Mouse (Mus musculus) neural tube, embryonic 12.5 days (tissue): ENCODE measurements around the gene Csf3r. TPM values are rescaled to one million over a fixed set of nuclear protein-coding genes. Genes with fewer than 3 reads are reported as not detected.
A peak's percentile ranks its signal among the peaks of the same experiment; 100 is the strongest.

ENCODE experiments used
- ATAC-seq: fragments of 200-750 bp; cut with Nextera tagmentation; 2 replicates; pipeline ENCODE4 v1.8.0; 2017; ENCODE audit warnings: low read depth, mild to moderate bottlenecking, moderate TSS enrichment, moderate library complexity; ENCODE audit not compliant: low FRiP score
- H3K27ac ChIP-seq: fragments of 300-500 bp; sonication (generic); 2 replicates; pipeline ENCODE4 v1.5.1; 2016
- H3K27me3 ChIP-seq: fragments of 300-500 bp; sonication (generic); replicated peaks from 2 replicates; pipeline ENCODE4 v1.6.1; 2016; ENCODE audit warnings: mild to moderate bottlenecking
- H3K36me3 ChIP-seq: fragments of 300-500 bp; sonication (generic); 2 replicates; pipeline ENCODE4 v1.6.1; 2016; ENCODE audit warnings: mild to moderate bottlenecking
- H3K4me1 ChIP-seq: fragments of 300-500 bp; sonication (generic); 2 replicates; pipeline ENCODE4 v1.6.1; 2016
- H3K4me2 ChIP-seq: fragments of 300-500 bp; sonication (generic); replicated peaks from 2 replicates; pipeline ENCODE4 v1.6.1; 2016; ENCODE audit warnings: mild to moderate bottlenecking
- H3K4me3 ChIP-seq: fragments of 300-500 bp; sonication (generic); 2 replicates; pipeline ENCODE4 v1.5.1; 2016
- H3K9ac ChIP-seq: fragments of 300-500 bp; sonication (generic); 2 replicates; pipeline ENCODE4 v1.6.1; 2016; ENCODE audit warnings: mild to moderate bottlenecking
- H3K9me3 ChIP-seq: fragments of 300-500 bp; sonication (generic); 2 replicates; pipeline ENCODE4 v1.6.1; 2016; ENCODE audit warnings: mild to moderate bottlenecking
- WGBS: fragments of 180-500 bp; shearing (Covaris S2); methylation state at CpG from one replicate; pipeline ENCODE4 v1.1.7; 2016; 5-methylcytosine and 5-hydroxymethylcytosine counted together
- polyA plus RNA-seq: library from polyadenylated mRNA; unstranded; fragments of >200 nt; fragmentation: Nextera tagmentation; extraction: Ambion mirVana; gene quantifications from 2 replicates; pipeline ENCODE4 v1.2.1, GENCODE M21; 2016

Gene Csf3r
- polyA plus RNA-seq, 1 experiment from 2014 or later: 0.60 TPM

DNA sequence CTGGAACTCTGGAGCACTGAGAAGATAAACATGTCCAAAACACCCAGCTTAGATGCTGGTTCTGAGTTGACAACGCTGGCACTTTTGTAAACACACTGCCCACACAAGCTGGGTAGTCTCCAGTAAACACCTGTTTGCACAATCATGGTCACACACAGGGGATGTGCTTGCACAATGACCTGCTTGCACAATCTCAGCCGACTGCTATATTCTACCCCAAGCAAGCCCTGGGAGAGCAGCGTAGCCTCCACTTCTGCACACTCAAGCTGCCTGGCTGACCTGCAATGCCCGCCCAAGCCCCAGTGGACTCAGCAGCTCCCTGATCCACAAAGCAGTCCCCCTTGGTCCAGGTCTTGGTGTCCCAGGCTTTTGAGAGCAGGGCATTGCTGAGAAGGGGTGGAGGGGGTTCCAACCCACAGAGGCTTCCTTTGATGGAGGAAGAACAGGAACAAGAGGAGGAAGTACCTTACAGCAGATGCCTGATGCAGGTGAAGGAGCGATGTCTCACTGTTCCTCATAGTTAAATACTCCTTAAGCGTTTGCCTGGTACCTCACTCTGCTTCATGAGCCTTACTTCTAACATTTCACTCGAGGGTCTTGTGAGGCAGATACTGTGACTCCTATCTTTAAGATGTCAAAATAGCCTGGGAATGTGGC is 6.5 kb upstream of the Csf3r start:
- no peak overlapping the region for H3K4me2 ChIP-seq
- 85% methylated on average over 7 of the region's 7 CpGs for WGBS
- H3K9ac ChIP-seq: no peak overlapping the region

DNA sequence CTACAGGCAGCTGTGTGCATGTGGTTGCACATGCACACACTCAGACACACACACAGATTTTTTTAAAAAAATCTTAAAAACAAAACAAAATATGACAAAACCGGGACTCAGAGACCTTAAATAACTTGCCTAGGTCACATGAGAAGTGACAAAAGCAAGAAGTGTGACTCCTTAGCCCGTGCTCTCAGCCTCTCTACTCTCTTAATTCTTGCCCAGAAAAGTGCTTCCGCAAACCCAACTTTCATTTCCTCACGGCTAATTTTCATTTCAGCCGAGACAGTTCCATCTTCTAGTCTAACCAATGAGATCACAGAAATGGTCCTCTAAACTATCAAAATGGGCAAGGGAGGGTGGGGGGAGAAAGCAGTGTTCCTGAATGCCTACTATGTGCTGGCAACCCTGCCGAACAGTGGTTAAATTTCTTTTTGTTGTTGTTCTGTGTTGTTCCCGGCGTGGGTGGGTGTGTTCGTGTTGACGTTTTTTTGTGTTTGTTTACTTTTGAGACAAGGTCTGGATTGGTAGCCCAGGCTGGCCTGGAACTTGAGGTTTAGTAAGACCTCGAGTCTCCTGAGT is 5.3 kb upstream of the Csf3r start:
- WGBS: 82% methylated on average over 11 of the region's 11 CpGs
- Histone ChIP-seq H3K4me3 (no peak overlapping the region), H3K27ac (no peak overlapping the region), H3K27me3 (no peaks in the 10 kb centered on the region), H3K9ac (no peak overlapping the region), H3K4me2 (no peak overlapping the region), H3K9me3 (no peaks in the 10 kb centered on the region), H3K36me3 (no peaks in the 10 kb centered on the region), H3K4me1 (no peaks in the 10 kb centered on the region)
- ATAC-seq: no peak

More for the DNA sequence above, 6.5 kb upstream of the Csf3r start:
- no peaks in the 10 kb centered on the region for H3K9me3 ChIP-seq
- ATAC-seq: no peak
- no peak overlapping the region for H3K4me3 ChIP-seq
- no peak overlapping the region for H3K27ac ChIP-seq
- no peaks in the 10 kb centered on the region for H3K36me3 ChIP-seq
- H3K27me3 ChIP-seq: no peaks in the 10 kb centered on the region
- no peaks in the 10 kb centered on the region for H3K4me1 ChIP-seq

DNA sequence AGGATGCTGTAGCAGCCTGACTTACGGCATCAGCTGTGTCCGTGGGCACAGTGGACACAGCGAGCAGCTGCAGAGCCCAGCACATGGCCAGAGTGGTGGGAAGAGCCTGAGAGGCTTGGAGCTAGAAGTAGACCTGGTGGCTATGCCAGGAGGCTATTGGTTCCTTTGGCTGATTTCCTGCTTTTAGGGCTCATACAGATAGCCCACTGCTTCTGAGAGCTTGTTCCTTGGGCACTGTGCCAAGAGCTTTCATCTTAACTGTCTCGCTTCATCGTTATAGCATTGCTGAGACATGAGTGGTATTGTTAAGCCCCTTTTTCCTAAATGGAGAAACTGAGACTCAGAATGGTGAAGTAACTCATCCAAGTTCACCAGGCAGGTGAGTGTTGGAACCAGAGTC is 1.5 kb downstream of the Csf3r start:
- no peak for ATAC-seq

DNA sequence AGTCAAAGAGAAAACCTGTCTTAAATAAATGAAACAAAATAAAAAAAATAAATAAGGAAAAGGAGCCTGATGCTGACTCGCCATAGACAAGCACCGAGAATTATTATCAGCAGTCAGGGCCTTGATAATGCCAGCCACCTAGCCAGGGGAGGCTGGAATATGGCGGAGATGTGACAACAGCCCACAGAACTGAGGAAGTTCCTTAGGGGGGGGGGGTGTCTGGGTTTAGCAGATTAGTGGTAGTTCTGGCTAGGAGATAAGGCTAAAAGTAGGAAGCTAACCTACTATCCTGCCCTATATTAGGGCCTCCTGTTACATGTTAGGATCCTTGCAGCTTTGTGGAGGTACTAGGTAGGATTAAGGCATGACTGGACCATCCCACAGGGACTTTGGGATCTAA is 3.6 kb downstream of the Csf3r start:
- no peaks in the 10 kb centered on the region for H3K4me1 ChIP-seq
- no peaks in the 10 kb centered on the region for H3K27me3 ChIP-seq
- no peak overlapping the region for H3K27ac ChIP-seq
- ATAC-seq: no peak
- H3K36me3 ChIP-seq: no peaks in the 10 kb centered on the region
- no peak overlapping the region for H3K4me2 ChIP-seq
- H3K9me3 ChIP-seq: no peaks in the 10 kb centered on the region
- H3K4me3 ChIP-seq: no peak overlapping the region
- H3K9ac ChIP-seq: no peak overlapping the region
- WGBS: 89% methylated on average over 3 of the region's 3 CpGs

More for the DNA sequence above, 1.5 kb downstream of the Csf3r start:
- Histone ChIP-seq H3K4me1 (no peaks in the 10 kb centered on the region), H3K9ac (no peak overlapping the region), H3K27ac (no peak overlapping the region), H3K27me3 (no peaks in the 10 kb centered on the region), H3K4me2 (no peak overlapping the region), H3K9me3 (no peaks in the 10 kb centered on the region), H3K4me3 (no peak overlapping the region), H3K36me3 (no peaks in the 10 kb centered on the region)
- 91% methylated on average over 5 of the region's 5 CpGs for WGBS

DNA sequence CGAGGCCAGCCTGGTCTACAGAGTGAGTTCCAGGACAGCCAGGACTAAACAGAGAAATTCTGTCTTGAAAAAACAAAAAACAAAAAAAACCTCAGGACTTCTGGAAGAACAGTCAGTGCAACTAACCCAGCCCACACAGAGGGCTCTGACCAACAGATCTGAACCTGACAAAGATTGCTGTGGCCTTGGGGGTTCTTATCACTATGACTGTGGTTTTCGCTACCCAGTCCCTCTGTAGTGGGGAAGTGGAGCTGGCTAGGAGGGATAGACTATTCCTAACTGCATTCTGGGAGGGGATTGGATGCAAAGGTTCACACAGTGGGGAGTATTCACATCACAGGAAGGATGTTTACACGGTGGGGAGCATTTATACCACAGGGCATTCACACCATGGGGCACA is 4.7 kb downstream of the Csf3r start:
- 71% methylated on average over 3 of the region's 3 CpGs for WGBS
- no peak overlapping the region for H3K9ac ChIP-seq
- no peaks in the 10 kb centered on the region for H3K27me3 ChIP-seq
- no peak overlapping the region for H3K4me3 ChIP-seq
- no peak overlapping the region for H3K4me2 ChIP-seq
- ATAC-seq: no peak
- no peaks in the 10 kb centered on the region for H3K4me1 ChIP-seq
- no peaks in the 10 kb centered on the region for H3K9me3 ChIP-seq
- no peaks in the 10 kb centered on the region for H3K36me3 ChIP-seq
- no peak overlapping the region for H3K27ac ChIP-seq

DNA sequence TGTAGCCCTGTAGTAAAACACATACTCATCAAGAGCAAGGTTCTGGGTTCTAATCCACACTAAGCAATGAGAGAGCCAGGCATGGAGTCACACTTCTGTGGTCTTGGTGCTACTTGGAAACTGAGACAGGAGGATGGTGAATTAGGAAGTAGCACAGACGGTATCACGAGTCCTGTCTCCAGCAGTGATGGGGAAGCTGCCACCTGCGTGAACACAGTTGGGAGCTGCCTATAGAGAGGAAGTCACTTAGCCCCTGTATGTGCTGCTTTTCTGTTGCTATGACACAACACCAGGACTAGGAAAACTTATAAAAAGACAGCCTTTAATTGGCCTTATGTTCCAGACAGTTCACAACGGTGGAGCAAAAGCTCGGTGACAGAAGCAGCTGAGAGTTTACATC is 6.4 kb downstream of the Csf3r start:
- H3K4me2 ChIP-seq: no peak overlapping the region
- H3K9me3 ChIP-seq: no peaks in the 10 kb centered on the region
- no peak overlapping the region for H3K9ac ChIP-seq
- H3K27ac ChIP-seq: no peak overlapping the region
- no peaks in the 10 kb centered on the region for H3K27me3 ChIP-seq
- H3K36me3 ChIP-seq: no peaks in the 10 kb centered on the region
- no peaks in the 10 kb centered on the region for H3K4me1 ChIP-seq
- H3K4me3 ChIP-seq: no peak overlapping the region
- ATAC-seq: no peak
- WGBS: 73% methylated on average over 5 of the region's 5 CpGs

DNA sequence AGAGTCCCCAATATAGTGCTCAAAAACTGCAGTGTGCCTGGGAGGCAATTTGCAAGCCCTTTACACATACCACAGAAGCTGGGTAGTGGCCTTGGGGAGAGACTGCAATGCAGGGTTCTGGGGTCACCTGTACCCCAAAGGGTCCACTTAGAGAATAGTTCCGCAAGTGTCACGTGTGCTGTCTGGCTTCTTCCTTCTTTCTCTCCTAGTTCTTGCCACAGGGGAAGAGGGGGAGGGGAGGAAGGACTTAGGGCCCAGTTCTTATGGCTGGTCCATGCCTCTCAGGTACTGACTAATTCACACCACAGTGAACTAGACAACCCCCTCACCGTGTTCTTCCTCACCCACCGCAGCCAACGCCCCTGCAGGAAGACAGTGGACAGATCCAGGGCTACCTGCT is 11.1 kb downstream of the Csf3r start:
- Histone ChIP-seq H3K4me2 (no peak overlapping the region), H3K9ac (no peak overlapping the region), H3K9me3 (no peaks in the 10 kb centered on the region), H3K36me3 (no peaks in the 10 kb centered on the region), H3K4me3 (no peak overlapping the region), H3K4me1 (no peaks in the 10 kb centered on the region), H3K27ac (no peak overlapping the region), H3K27me3 (no peaks in the 10 kb centered on the region)
- ATAC-seq: no peak
- 93% methylated on average over 5 of the region's 5 CpGs for WGBS

DNA sequence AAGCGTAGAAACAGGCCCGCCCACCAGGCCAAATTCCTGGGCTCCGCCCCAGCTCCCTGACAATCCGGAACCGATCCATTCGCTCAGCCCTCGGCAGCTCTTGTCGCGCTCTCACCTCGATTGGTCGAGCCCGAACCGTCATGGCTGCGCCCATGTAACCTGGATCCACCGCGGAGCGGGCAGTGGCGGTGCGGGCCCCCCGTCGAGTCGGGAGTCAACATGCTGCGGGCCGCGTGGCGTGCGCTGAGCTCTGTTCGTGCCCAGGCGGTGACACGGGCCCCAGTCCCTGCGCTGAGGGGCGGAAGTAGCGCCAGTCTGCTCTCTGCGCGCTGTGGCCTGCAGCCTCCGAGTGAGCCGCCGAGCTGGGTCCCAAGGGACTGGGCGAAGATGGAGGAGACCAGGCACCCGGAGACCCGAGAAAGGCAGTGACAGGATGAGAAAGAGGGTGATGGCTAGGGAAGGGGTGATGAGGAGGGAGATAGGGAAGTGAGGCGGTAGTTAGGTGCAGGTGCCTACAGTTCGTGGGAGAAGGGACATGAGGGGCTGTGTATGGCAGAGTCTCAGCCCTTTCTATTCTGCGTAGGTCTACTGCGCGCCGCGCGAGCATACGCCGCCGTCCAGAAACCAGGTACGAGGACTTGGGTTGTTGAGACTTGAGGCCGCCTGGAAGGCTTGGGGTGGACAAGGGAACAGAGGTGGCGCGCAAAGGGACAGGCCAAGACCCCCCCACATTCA is 22.7 kb downstream of the Csf3r start, which contains the start of gene Mrps15:
Gene Mrps15 (plus strand): TSS at position 75 of the 735 bp plus-strand sequence.
- peak within 1 kb of the TSS; percentile 92 for H3K4me3 ChIP-seq
- peak within 1 kb of the TSS; percentile 93 for H3K4me2 ChIP-seq
- H3K27ac ChIP-seq: peak within 1 kb of the TSS; percentile 72
- H3K4me1 ChIP-seq: peaks cover 15% of the 10 kb centered on the region
- WGBS: under 1% methylated on average over 56 of the region's 56 CpGs
- H3K27me3 ChIP-seq: no peaks in the 10 kb centered on the region
- H3K9ac ChIP-seq: peak within 1 kb of the TSS; percentile 82
- ATAC-seq: peak; percentile 94
- H3K9me3 ChIP-seq: no peaks in the 10 kb centered on the region
- H3K36me3 ChIP-seq: peaks cover 16% of the 10 kb centered on the region

DNA sequence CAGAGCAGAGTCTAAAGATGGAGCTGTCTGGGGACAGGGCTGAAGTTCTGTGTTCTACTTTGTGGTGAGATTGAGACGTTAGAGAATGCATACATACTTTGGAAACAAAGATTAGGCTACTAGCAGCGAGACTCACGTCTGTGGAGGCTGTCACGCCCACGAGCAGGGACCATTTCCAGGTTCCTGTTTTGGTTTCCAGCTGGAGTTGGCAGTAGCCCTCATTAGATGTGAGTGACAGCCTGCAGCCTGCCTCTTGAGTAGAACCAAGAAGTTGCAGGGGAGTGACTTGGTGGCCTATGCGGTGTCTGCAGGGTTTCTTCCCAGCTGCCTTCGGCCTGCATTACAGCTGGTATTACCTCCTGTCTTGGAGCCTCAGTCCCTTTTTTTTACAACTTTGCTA is 27.3 kb downstream of the Csf3r start:
- Histone ChIP-seq H3K36me3 (peaks cover 48% of the 10 kb centered on the region), H3K27ac (no peak overlapping the region), H3K27me3 (no peaks in the 10 kb centered on the region), H3K4me2 (no peak overlapping the region), H3K4me3 (no peak overlapping the region), H3K9me3 (no peaks in the 10 kb centered on the region), H3K9ac (no peak overlapping the region), H3K4me1 (peaks cover 15% of the 10 kb centered on the region)
- WGBS: 88% methylated on average over 7 of the region's 7 CpGs
- no peak for ATAC-seq

DNA sequence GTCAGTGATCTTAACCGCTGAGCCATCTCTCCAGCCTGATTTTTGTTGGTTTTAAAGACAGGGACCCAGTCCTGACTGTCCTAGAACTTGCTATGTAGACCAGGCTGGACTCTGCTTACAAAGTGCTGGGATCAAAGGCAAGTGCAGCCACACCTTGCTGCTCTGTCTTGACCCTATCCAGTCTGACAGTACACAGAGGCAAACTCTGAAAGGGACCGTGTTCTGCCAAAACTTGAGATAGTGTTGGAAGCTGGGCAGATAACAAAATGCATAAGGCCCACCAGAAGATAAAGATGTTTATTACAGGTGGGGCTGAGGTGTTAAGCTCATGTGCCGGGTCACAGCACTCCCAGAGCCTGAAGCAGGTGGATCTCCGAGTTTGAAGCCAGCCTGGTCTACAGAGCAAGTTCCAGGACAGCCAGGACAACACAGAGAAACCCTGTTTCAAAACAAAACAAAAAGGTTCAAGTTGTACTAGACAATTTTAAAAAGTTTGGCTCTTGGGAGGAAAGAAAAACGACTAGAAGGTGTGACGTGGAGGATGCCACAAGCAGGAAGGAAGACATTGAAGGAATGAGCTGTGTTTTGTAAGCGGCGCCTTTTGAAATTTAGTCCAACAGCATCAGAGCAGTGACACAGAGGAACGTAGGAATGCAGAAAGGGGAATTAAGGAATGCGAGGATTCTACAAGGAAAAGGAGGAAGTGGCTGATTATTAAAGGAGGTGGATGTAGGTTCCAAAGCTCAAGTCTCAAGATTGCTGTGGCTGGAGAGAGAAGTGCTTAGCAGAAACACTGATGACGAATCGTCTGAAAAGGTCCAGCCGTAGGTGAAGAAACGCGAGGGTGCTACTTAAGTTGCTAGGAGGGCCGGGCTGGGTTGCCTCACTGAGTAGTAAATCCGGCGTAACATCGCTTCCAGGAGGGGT is 33.1 kb downstream of the Csf3r start:
- Histone ChIP-seq H3K4me3 (peak overlapping the region; percentile 65), H3K27me3 (no peaks in the 10 kb centered on the region), H3K9me3 (no peaks in the 10 kb centered on the region), H3K4me1 (peaks cover 18% of the 10 kb centered on the region), H3K36me3 (peaks cover 30% of the 10 kb centered on the region), H3K4me2 (peak overlapping the region; percentile 64), H3K9ac (peak overlapping the region; percentile 51), H3K27ac (no peak overlapping the region; the same call in 1 of the 2 replicates)
- 15% methylated on average over 19 of the region's 19 CpGs for WGBS
- peak; percentile 3; the same call in 1 of the 2 replicates for ATAC-seq

DNA sequence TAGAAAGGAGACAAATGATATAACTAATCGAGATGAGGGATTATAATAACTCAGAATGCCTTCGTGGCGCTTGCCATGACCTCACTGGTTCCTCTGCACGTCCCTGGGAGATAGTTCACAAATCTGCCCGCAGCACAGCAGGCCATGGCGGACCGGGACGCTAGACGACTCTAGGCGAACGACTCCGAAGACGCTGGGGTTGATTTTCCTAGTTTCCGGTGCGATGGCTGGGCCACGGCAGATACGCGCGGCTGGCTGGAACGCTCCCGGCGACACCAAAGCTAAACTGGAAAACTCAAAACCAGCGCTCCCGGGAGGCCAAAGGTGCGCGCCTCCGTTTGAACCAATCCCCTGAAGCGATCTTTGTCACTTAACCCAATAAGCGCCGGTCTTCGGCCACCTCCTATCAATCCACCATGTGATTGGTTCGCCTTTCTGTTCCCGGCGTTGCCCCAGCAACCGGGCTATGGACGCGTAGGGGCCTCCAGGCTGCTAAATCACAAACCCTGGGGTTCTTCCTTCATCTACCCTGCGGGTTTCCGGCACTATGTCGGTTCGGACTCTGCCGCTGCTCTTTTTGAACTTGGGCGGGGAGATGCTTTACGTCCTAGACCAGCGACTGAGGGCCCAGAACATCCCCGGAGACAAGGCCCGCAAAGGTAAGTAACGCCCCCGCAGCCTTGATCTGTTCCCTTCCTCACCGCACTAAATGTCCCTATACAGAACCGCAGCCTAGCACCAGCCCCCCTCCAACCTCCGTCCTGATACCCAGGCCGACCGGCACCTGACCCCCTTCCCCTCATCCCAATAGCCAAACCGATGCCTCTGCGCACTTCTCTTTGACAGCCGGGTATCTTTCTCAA is 34.0 kb downstream of the Csf3r start, which contains the start of gene Oscp1:
Gene Oscp1 (plus strand): TSS at position 432 of the 863 bp plus-strand sequence.
- H3K4me1 ChIP-seq: peaks cover 18% of the 10 kb centered on the region
- peak within 1 kb of the TSS; percentile 51 for H3K9ac ChIP-seq
- H3K9me3 ChIP-seq: no peaks in the 10 kb centered on the region
- H3K27ac ChIP-seq: no peak within 1 kb of the TSS; the same call in 1 of the 2 replicates
- H3K4me3 ChIP-seq: peak within 1 kb of the TSS; percentile 65
- under 1% methylated on average over 57 of the region's 57 CpGs for WGBS
- H3K36me3 ChIP-seq: peaks cover 28% of the 10 kb centered on the region
- peak; percentile 98 for ATAC-seq
- peak within 1 kb of the TSS; percentile 64 for H3K4me2 ChIP-seq
- H3K27me3 ChIP-seq: no peaks in the 10 kb centered on the region
